Mouse (Mus musculus): Measurements from ENCODE around the gene Scrn1. TPM values are rescaled to one million over a fixed set of nuclear protein-coding genes. Genes with fewer than 3 reads are reported as not detected.

The Scrn1 gene
- polyA plus RNA-seq, 1 experiment, result 1.0 TPM

GRCm38 (mm10) chr6:54472846-54473715 lies 93.2 kb downstream of the Scrn1 start:
- Histone ChIP-seq H3K4me3 (replicated peaks; ENCODE audit: control insufficient read depth, low read depth, low read length) (no peak overlapping the region), H3K4me1 (ENCODE audit: control insufficient read depth, insufficient read depth, low read length) (no peaks in the 10 kb centered on the region; the same call in 1 of the 2 replicates), H3K27ac (ENCODE audit: control insufficient read depth, insufficient read depth, low read depth, low read length, poor library complexity) (no peak overlapping the region)
- WGBS, result 73% methylated on average over 8 of the region's 8 CpGs
- TF ChIP-seq CTCF (IDR thresholded peaks at IDR 0.05; ENCODE audit: control insufficient read depth, insufficient read depth, low read length) (no peak), POLR2A (IDR thresholded peaks at IDR 0.05; ENCODE audit: borderline replicate concordance, control insufficient read depth, low read depth, low read length) (no peak)

- 67% methylated on average over 7 of the region's 7 CpGs for WGBS
- H3K27ac ChIP-seq (ENCODE audit: control insufficient read depth, insufficient read depth, low read depth, low read length, poor library complexity), result no peak overlapping the region
- H3K4me3 ChIP-seq (replicated peaks; ENCODE audit: control insufficient read depth, low read depth, low read length), result no peak overlapping the region
- TF ChIP-seq CTCF (IDR thresholded peaks at IDR 0.05; ENCODE audit: control insufficient read depth, insufficient read depth, low read length) (no peak), POLR2A (IDR thresholded peaks at IDR 0.05; ENCODE audit: borderline replicate concordance, control insufficient read depth, low read depth, low read length) (no peak)
- H3K4me1 ChIP-seq (ENCODE audit: control insufficient read depth, insufficient read depth, low read length), result no peaks in the 10 kb centered on the region
Measured at GRCm38 (mm10) chr6:54471866-54472265, 94.4 kb downstream of the Scrn1 start.

DNA sequence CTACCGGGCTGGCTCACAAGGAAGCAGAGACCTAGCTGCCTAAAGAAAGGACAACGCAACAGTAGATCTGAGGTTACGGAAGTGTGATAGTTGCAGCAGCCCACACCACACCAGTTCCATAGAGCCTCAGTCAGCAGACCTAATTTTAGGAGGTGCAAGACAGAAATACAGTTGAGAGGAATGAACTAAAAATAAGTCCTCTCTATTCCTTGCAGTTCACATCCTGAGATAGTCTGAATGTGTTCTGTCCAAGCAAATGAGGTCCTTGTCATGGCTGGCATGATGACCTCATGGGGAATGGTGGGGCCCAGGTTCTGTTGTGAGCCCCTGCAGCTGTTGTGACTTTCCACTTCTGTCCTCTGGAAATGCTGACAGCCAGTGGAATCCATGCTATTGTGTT lies 98.9 kb downstream of the Scrn1 start:
- Histone ChIP-seq H3K27ac (ENCODE audit: control insufficient read depth, insufficient read depth, low read depth, low read length, poor library complexity) (no peak overlapping the region), H3K4me1 (ENCODE audit: control insufficient read depth, insufficient read depth, low read length) (no peaks in the 10 kb centered on the region), H3K4me3 (replicated peaks; ENCODE audit: control insufficient read depth, low read depth, low read length) (no peak overlapping the region)
- TF ChIP-seq CTCF (IDR thresholded peaks at IDR 0.05; ENCODE audit: control insufficient read depth, insufficient read depth, low read length), result no peak
- TF ChIP-seq POLR2A (IDR thresholded peaks at IDR 0.05; ENCODE audit: borderline replicate concordance, control insufficient read depth, low read depth, low read length), result no peak
- 80% methylated on average over 3 of the region's 3 CpGs for WGBS

GRCm38 (mm10) chr6:54464926-54465325 lies 101.4 kb downstream of the Scrn1 start:
- WGBS, result 72% methylated on average over 4 of the region's 4 CpGs
- Histone ChIP-seq H3K27ac (ENCODE audit: control insufficient read depth, insufficient read depth, low read depth, low read length, poor library complexity) (no peak overlapping the region), H3K4me1 (ENCODE audit: control insufficient read depth, insufficient read depth, low read length) (no peaks in the 10 kb centered on the region), H3K4me3 (replicated peaks; ENCODE audit: control insufficient read depth, low read depth, low read length) (no peak overlapping the region)
- TF ChIP-seq POLR2A (IDR thresholded peaks at IDR 0.05; ENCODE audit: borderline replicate concordance, control insufficient read depth, low read depth, low read length), result no peak
- TF ChIP-seq CTCF (IDR thresholded peaks at IDR 0.05; ENCODE audit: control insufficient read depth, insufficient read depth, low read length), result no peak

DNA sequence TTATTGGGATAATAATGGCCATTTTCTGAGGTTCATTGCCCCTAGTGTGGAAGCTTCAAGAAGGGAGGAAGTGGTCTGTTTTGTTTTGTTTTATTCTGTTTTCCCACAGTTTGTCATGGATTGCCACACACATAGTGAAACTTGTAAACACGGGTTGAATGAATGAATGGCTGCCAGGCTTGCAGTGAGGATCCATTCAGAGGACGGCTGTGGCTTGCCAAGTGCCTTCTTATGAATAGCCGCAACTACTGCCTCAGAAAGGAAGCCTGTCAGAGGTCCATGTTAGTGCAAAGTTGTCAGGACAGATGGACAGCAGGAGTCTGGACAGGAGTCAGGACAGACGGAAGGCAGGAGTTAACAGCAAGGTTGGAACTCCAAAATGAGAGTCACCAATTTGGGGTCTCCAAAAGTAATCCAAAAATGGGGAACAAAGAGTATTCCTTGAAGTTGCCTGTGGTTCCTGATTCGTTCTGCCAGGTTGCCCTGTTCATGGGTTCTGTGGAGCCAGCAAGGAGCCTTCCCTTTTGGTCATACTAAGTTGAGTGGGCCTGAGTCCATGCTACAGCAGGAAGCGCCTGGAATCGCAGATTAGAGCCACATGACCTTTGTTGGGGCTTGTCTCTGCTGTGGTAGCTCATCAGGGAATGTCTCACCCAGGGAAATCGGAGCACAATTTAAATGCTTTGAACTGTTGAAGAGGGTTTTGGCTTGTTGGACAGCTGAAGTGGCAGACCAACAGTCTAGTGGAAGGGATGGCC lies 102.4 kb downstream of the Scrn1 start:
- WGBS, result 60% methylated on average over 8 of the region's 8 CpGs
- Histone ChIP-seq H3K4me1 (ENCODE audit: control insufficient read depth, insufficient read depth, low read length) (no peaks in the 10 kb centered on the region), H3K27ac (ENCODE audit: control insufficient read depth, insufficient read depth, low read depth, low read length, poor library complexity) (no peak overlapping the region), H3K4me3 (replicated peaks; ENCODE audit: control insufficient read depth, low read depth, low read length) (no peak overlapping the region)
- no peak for TF ChIP-seq POLR2A (IDR thresholded peaks at IDR 0.05; ENCODE audit: borderline replicate concordance, control insufficient read depth, low read depth, low read length)
- no peak for TF ChIP-seq CTCF (IDR thresholded peaks at IDR 0.05; ENCODE audit: control insufficient read depth, insufficient read depth, low read length)

DNA sequence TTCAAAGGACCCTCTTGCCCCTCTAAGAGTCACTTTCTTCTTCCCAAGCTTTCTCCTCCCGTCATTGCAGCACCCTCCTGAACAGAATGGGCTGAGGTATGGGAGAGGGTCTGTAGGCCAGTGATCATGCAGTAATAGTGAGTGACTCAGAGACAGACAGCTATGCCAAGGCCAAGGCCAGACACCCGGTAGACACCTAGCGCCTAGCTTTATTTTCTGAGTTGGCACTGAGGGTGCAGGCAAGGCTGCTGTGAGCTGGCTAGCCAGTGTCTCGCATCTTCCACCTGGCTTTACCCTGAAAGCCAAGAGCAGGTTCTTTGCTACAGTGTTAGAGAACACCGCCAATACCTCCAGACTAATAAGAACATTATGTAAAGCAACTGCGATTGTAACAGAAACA lies 103.5 kb downstream of the Scrn1 start:
- Histone ChIP-seq H3K4me1 (ENCODE audit: control insufficient read depth, insufficient read depth, low read length) (no peaks in the 10 kb centered on the region), H3K27ac (ENCODE audit: control insufficient read depth, insufficient read depth, low read depth, low read length, poor library complexity) (no peak overlapping the region), H3K4me3 (replicated peaks; ENCODE audit: control insufficient read depth, low read depth, low read length) (no peak overlapping the region)
- WGBS, result 89% methylated on average over 6 of the region's 6 CpGs
- TF ChIP-seq POLR2A (IDR thresholded peaks at IDR 0.05; ENCODE audit: borderline replicate concordance, control insufficient read depth, low read depth, low read length), result no peak
- no peak for TF ChIP-seq CTCF (IDR thresholded peaks at IDR 0.05; ENCODE audit: control insufficient read depth, insufficient read depth, low read length)

- TF ChIP-seq POLR2A (IDR thresholded peaks at IDR 0.05; ENCODE audit: borderline replicate concordance, control insufficient read depth, low read depth, low read length) (no peak), CTCF (IDR thresholded peaks at IDR 0.05; ENCODE audit: control insufficient read depth, insufficient read depth, low read length) (no peak)
- Histone ChIP-seq H3K4me3 (replicated peaks; ENCODE audit: control insufficient read depth, low read depth, low read length) (no peak overlapping the region), H3K27ac (ENCODE audit: control insufficient read depth, insufficient read depth, low read depth, low read length, poor library complexity) (no peak overlapping the region), H3K4me1 (ENCODE audit: control insufficient read depth, insufficient read depth, low read length) (no peaks in the 10 kb centered on the region)
- WGBS, result 55% methylated on average over 13 of the region's 13 CpGs
Measured at GRCm38 (mm10) chr6:54460915-54461671, 105.2 kb downstream of the Scrn1 start.

All from bone marrow, adult 2 months (tissue).